Mouse (Mus musculus): ENCODE results near the gene Nr4a1. TPM values are rescaled to one million over a fixed set of nuclear protein-coding genes. Genes with fewer than 3 reads are reported as not detected.

The Nr4a1 gene
- polyA plus RNA-seq, 1 experiment from 2014 or later = 5.9 TPM

DNA sequence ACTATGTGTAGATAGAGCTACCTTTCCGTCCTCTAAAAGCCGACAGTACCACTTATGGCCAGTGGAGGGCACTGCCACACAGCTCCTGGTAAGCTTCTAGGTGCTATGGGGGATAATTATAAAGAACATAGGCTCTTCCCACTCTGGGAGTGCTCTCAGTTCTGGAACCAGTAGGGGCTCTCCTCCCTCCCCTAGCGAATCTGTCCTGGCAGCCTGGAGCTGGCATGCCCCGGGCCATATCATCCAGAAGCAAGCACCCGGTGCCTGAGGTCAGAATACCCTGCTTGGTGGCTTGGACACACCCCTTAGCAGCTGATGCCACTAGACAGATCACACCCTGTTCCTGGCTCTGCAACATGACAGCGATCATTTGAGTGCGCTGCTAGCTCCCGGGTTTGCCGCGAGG is 13.3 kb upstream of the Nr4a1 start:
- peak; percentile 97 for TF ChIP-seq CTCF (IDR thresholded peaks at IDR 0.05; ENCODE audit: low read depth)
- Histone ChIP-seq H3K9me3 (ENCODE audit: control insufficient read depth) (no peaks in the 10 kb centered on the region), H3K27me3 (replicated peaks; ENCODE audit: control insufficient read depth, insufficient read depth, low read length) (no peaks in the 10 kb centered on the region), H3K4me2 (replicated peaks; ENCODE audit: low read depth) (peak overlapping the region; percentile 61), H3K4me1 (replicated peaks; ENCODE audit: control insufficient read depth, insufficient read depth, low read length) (peaks cover 3% of the 10 kb centered on the region; the same call in 1 of the 2 replicates), H3K27ac (ENCODE audit: low read depth, low read length) (no peak overlapping the region), H3K9ac (ENCODE audit: low read depth, low read length) (0 out of 2 replicates have a peak overlapping the region, but pooled peaks have one; percentile 17), H3K36me3 (ENCODE audit: control insufficient read depth, insufficient read depth) (no peaks in the 10 kb centered on the region), H3K4me3 (ENCODE audit: low read depth, low read length) (0 out of 2 replicates have a peak overlapping the region, but pooled peaks have one; percentile 13)
- peak; percentile 56 for ATAC-seq
- 1% methylated on average over 10 of the region's 10 CpGs for WGBS

DNA sequence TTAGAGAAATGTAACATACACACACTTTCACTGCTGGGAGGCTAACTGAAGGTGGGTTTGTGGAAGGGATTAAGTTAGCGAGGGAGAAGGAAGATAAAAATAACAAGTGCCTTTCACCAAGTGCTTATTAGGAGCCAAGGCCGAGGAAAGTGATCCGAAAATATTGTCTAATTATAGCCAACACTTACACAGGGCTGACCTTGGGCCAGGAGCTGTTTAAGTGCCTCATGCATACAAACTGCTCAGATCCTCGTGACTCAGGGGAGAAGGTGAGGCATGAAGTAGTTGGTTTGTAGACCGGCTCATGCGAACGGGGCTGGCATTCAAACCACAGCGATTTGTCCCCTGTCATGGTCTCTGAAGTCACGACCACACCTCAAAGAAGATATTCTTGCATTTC is 12.8 kb upstream of the Nr4a1 start:
- Histone ChIP-seq H3K27me3 (replicated peaks; ENCODE audit: control insufficient read depth, insufficient read depth, low read length) (no peaks in the 10 kb centered on the region), H3K9me3 (ENCODE audit: control insufficient read depth) (no peaks in the 10 kb centered on the region), H3K9ac (ENCODE audit: low read depth, low read length) (0 out of 2 replicates have a peak overlapping the region, but pooled peaks have one; percentile 17), H3K36me3 (ENCODE audit: control insufficient read depth, insufficient read depth) (no peaks in the 10 kb centered on the region), H3K4me2 (replicated peaks; ENCODE audit: low read depth) (peak overlapping the region; percentile 61), H3K4me3 (ENCODE audit: low read depth, low read length) (0 out of 2 replicates have a peak overlapping the region, but pooled peaks have one; percentile 13), H3K4me1 (replicated peaks; ENCODE audit: control insufficient read depth, insufficient read depth, low read length) (no peaks in the 10 kb centered on the region; the same call in 1 of the 2 replicates), H3K27ac (ENCODE audit: low read depth, low read length) (0 out of 2 replicates have a peak overlapping the region, but pooled peaks have one; percentile 16)
- 40% methylated on average over 9 of the region's 9 CpGs for WGBS
- ATAC-seq = no peak
- TF ChIP-seq CTCF (IDR thresholded peaks at IDR 0.05; ENCODE audit: low read depth) = no peak

GRCm38 (mm10) chr15:101241853-101242252 is 12.2 kb upstream of the Nr4a1 start:
- no peak overlapping the region for H3K4me2 ChIP-seq (replicated peaks; ENCODE audit: low read depth)
- no peaks in the 10 kb centered on the region for H3K27me3 ChIP-seq (replicated peaks; ENCODE audit: control insufficient read depth, insufficient read depth, low read length)
- H3K4me1 ChIP-seq (replicated peaks; ENCODE audit: control insufficient read depth, insufficient read depth, low read length) = no peaks in the 10 kb centered on the region; the same call in 1 of the 2 replicates
- no peaks in the 10 kb centered on the region for H3K9me3 ChIP-seq (ENCODE audit: control insufficient read depth)
- no peak overlapping the region for H3K4me3 ChIP-seq (ENCODE audit: low read depth, low read length)
- H3K27ac ChIP-seq (ENCODE audit: low read depth, low read length) = no peak overlapping the region
- H3K9ac ChIP-seq (ENCODE audit: low read depth, low read length) = no peak overlapping the region
- no peak for ATAC-seq
- 78% methylated on average over 9 of the region's 9 CpGs for WGBS
- H3K36me3 ChIP-seq (ENCODE audit: control insufficient read depth, insufficient read depth) = no peaks in the 10 kb centered on the region
- TF ChIP-seq CTCF (IDR thresholded peaks at IDR 0.05; ENCODE audit: low read depth) = no peak

DNA sequence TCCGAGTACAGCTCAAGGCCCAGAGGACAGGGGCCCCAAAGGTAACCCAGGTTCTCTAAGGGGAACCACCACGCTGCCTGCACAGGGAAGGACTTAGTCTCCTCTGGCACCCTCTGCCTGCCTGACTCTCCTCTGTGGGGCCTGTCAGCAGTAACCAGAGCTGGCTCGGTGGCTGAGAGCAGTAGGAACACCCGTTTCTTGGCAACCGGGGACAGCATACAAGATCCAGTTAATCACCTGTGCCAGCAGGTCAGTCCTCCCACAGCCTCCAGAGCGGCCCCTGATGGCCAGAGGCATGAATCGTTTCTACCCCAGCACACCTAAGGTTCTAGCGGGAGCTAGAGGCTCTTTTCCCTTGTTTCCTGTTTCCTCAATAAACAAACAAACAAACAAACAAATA is 11.4 kb upstream of the Nr4a1 start:
- no peak overlapping the region for H3K9ac ChIP-seq (ENCODE audit: low read depth, low read length)
- H3K27ac ChIP-seq (ENCODE audit: low read depth, low read length) = no peak overlapping the region
- no peaks in the 10 kb centered on the region for H3K27me3 ChIP-seq (replicated peaks; ENCODE audit: control insufficient read depth, insufficient read depth, low read length)
- peaks cover 5% of the 10 kb centered on the region; the same call in 1 of the 2 replicates for H3K4me1 ChIP-seq (replicated peaks; ENCODE audit: control insufficient read depth, insufficient read depth, low read length)
- no peaks in the 10 kb centered on the region for H3K36me3 ChIP-seq (ENCODE audit: control insufficient read depth, insufficient read depth)
- no peak overlapping the region for H3K4me3 ChIP-seq (ENCODE audit: low read depth, low read length)
- H3K4me2 ChIP-seq (replicated peaks; ENCODE audit: low read depth) = no peak overlapping the region
- TF ChIP-seq CTCF (IDR thresholded peaks at IDR 0.05; ENCODE audit: low read depth) = peak; percentile 74
- H3K9me3 ChIP-seq (ENCODE audit: control insufficient read depth) = no peaks in the 10 kb centered on the region
- 15% methylated on average over 8 of the region's 8 CpGs for WGBS
- ATAC-seq = peak; percentile 31

DNA sequence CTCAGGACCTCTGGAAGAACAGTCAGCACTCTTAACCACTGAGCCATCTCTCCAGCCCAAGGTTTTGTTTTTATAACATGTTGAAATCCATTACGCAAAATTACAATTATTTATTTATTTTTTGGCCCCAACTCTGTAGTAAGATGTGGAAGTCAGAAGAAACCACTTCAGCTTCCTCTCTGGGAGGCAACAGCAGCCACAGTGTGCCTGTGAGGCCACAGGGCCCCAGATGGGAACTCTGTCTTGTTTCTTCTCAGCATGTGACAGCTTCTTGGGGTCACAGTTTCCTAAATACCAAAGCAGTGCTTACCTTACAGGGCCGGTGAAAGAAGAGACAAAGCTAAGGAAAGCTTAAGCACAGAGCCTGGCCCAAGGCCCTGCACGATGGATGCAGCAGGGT is 10.1 kb upstream of the Nr4a1 start:
- Histone ChIP-seq H3K27ac (ENCODE audit: low read depth, low read length) (no peak overlapping the region), H3K27me3 (replicated peaks; ENCODE audit: control insufficient read depth, insufficient read depth, low read length) (no peaks in the 10 kb centered on the region)

GRCm38 (mm10) chr15:101246231-101247154 is 7.6 kb upstream of the Nr4a1 start:
- 1% methylated on average over 54 of the region's 56 CpGs for WGBS
- H3K4me1 ChIP-seq (replicated peaks; ENCODE audit: control insufficient read depth, insufficient read depth, low read length) = 0 out of 2 replicates have a peak, but pooled peaks cover 8% of the 10 kb centered on the region
- peak; percentile 97 for ATAC-seq
- H3K9ac ChIP-seq (ENCODE audit: low read depth, low read length) = 0 out of 2 replicates have a peak overlapping the region, but pooled peaks have one; percentile 38
- peak overlapping the region; percentile 25 for H3K4me3 ChIP-seq (ENCODE audit: low read depth, low read length)
- H3K27ac ChIP-seq (ENCODE audit: low read depth, low read length) = peak overlapping the region; percentile 86
- peak overlapping the region; percentile 58 for H3K4me2 ChIP-seq (replicated peaks; ENCODE audit: low read depth)
- TF ChIP-seq CTCF (IDR thresholded peaks at IDR 0.05; ENCODE audit: low read depth) = peak; percentile 65
- H3K9me3 ChIP-seq (ENCODE audit: control insufficient read depth) = no peaks in the 10 kb centered on the region
- H3K36me3 ChIP-seq (ENCODE audit: control insufficient read depth, insufficient read depth) = no peaks in the 10 kb centered on the region
- H3K27me3 ChIP-seq (replicated peaks; ENCODE audit: control insufficient read depth, insufficient read depth, low read length) = no peaks in the 10 kb centered on the region

More for the DNA sequence above, 10.1 kb upstream of the Nr4a1 start:
- ATAC-seq = no peak
- no peaks in the 10 kb centered on the region for H3K36me3 ChIP-seq (ENCODE audit: control insufficient read depth, insufficient read depth)
- no peak for TF ChIP-seq CTCF (IDR thresholded peaks at IDR 0.05; ENCODE audit: low read depth)
- no peaks in the 10 kb centered on the region for H3K9me3 ChIP-seq (ENCODE audit: control insufficient read depth)
- peaks cover 8% of the 10 kb centered on the region; the same call in 1 of the 2 replicates for H3K4me1 ChIP-seq (replicated peaks; ENCODE audit: control insufficient read depth, insufficient read depth, low read length)
- H3K4me2 ChIP-seq (replicated peaks; ENCODE audit: low read depth) = no peak overlapping the region
- 72% methylated on average over 3 of the region's 3 CpGs for WGBS
- no peak overlapping the region for H3K4me3 ChIP-seq (ENCODE audit: low read depth, low read length)
- H3K9ac ChIP-seq (ENCODE audit: low read depth, low read length) = no peak overlapping the region
